Mouse (Mus musculus) v-Abl transformed pro-B cells (cell line): ENCODE results near the gene Vmn2r56.
"Not testable (repeated sequence)": the region's sequence is repeated elsewhere in the genome, so short reads cannot be mapped to it uniquely, and the experiment has no call there.

Source experiments
- in situ Hi-C, 2 experiments: fragments of 400-800 bp; cut with MboI; formaldehyde crosslinking; loops; one replicate each; pipeline ENCODE4 v1.15.1; 2025; ENCODE audit not compliant: unreplicated experiment in 2 of 2

The Vmn2r56 gene

DNA sequence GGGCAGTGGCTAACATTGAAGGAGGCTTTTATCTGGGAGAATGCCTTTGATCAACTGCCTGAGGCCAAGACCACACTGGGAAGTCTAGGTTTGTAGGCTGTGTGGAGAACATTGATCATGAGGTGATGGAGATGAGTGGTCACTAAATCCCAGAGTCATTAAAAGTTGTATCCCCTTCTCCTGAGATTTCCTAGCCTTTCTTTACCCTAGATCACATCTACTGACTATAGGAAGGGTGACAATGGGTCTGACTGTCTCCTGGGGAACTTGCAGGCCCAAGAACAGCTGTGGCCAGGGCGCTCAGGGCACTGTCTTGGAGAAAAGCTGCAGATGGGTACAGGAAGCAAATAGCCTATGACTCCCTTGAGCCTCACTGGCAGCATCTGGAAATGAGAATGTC, at the start of gene Vmn2r56:
Vmn2r56 (minus strand) TSS at position 101 of the 400 bp plus-strand sequence.
- in situ Hi-C loops: no loop called here

DNA sequence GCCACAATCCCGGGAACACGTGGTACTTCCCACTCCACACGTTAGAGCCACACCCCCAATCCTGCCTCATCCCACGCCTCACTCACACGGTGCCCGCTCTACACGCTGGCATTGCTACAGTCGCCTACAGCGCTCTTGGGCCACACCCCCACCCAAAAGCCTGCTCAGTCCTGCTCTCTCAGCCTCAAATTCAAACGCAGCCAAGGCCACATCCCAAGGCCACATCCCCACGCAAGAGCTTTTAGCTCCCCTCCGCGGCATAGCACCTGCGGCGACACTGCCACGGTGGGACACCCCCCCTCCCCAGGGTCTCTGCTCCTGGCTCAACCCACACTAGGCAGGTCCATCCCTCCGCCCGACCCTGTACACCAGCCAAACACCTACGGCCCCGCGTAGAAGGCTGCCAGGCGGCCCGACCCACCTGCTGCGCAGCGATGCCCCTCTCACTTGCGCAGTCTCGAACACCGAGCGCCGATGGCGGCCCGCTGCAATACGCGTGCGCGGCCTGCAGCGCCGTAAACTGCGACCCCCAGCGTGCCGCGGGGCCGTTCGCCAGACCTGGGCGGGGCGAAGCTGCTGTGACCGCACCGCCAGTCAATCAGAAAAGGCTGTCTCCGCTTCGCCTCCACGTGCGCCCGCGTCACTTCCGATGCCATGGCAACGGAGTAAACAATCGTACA, 45.5 kb upstream of the Vmn2r56 start:
- in situ Hi-C loops: no loop called here

DNA sequence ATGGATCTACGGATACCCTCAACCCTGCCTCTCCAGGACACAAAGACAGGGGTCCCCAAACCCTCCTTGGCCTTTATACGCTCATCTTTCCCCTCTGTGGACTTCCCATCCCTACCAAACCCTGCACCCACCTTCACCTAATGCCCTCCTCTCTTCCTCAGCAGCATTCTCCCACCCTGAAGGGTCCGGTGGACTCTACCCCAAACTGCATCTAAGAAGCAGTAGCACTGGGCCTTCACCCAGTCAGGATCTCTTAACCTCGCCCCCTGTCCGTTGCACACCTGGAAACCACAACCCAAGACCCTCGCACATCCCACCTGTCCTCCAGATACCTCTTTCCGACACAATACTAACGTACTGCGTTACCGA, 45.0 kb upstream of the Vmn2r56 start:
- in situ Hi-C loops: no loop called here

DNA sequence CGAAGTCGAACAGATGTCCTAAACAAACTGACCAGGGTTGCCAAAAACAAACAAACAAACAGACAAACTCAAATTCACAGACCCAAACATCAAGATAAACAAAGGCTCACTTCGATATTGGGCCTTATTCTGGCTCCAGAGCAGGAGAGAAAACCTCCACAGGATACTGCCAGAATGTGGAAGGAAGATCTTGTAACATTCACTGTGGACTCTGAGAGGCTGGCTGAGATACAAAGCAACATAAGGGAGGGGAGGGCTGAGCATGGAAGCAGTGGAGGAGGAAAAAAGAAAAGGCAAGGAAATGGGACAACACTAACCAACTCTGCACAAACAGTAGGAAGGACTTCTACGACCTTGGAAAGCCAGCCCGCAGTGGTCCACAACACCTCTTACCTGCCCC, 44.3 kb upstream of the Vmn2r56 start:
- in situ Hi-C loops: no loop called here

GRCm38 (mm10) chr7:12774606-12775005, 39.8 kb upstream of the Vmn2r56 start:
- in situ Hi-C loops: no loop called here

GRCm38 (mm10) chr7:12774111-12774510, 39.3 kb upstream of the Vmn2r56 start:
- in situ Hi-C loops: no loop called here

- in situ Hi-C loops: no loop called here
Measured at GRCm38 (mm10) chr7:12749431-12750198, 14.8 kb upstream of the Vmn2r56 start.

DNA sequence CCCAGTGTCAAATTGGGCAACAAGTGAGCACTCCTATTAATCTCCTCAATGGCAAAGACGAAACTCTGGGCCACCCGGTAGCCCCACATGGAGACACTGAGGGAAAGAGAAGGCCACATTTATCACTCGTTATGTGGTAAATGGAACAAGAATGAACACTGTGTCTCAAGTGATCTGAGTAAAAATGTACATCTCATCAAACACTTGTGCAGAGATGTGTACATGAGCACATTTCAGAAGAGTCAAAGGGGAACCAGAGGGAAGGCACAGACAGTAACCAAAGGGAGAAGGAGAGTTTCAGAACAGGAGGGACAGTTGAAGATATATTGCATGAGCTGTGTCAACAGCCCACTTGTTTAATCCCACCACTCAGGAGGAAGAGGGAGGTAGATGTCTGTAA, 49.9 kb downstream of the Vmn2r56 start, which contains the start of gene Vmn2r55:
Vmn2r55 (minus strand) TSS at position 101 of the 400 bp plus-strand sequence.
- in situ Hi-C loops: not testable (repeated sequence)

DNA sequence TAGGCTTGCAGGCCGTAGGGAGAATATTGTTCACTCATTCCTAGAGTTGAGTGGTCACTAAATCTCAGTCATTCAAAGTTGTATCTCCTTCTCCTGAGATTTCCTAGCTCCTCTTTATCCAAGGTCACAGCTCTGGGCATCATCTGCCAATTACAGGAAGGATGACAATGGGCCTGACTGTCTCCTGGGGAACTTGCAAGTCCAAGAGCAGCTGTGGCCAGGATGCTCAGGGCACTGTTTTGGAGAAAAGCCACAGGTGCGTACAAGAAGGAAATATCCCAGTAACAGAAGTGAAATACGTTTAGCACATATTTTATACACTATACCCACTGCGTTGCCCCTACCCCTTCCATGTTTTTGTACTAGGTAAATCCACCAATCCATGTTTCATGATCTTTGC, 94.6 kb downstream of the Vmn2r56 start, which contains the start of gene Vmn2r54:
Vmn2r54 (minus strand) TSS at position 101 of the 400 bp plus-strand sequence.
- in situ Hi-C loops: not testable (repeated sequence)
